Mouse (Mus musculus) adrenal gland, adult 2 months (tissue): Measurements from ENCODE around the gene Ccl17. TPM values are rescaled to one million over a fixed set of nuclear protein-coding genes. Genes with fewer than 3 reads are reported as not detected.
"Not testable (repeated sequence)": the region's sequence is repeated elsewhere in the genome, so short reads cannot be mapped to it uniquely, and the experiment has no call there.

ENCODE experiments used
- DNase-seq: peaks from one replicate; pipeline ENCODE4 v3.0.0; 2021
- polyA plus RNA-seq: library from polyadenylated mRNA; depleted of rRNA; stranded (reverse); fragments of >200 nt; gene quantifications from 2 replicates; pipeline ENCODE4 v1.2.3, GENCODE M21; 2012; rRNA removed
- total RNA-seq, 2 experiments: library from RNA; stranded (reverse); gene quantifications; 2 replicates each; pipeline ENCODE4 v1.2.3; 2021

Gene Ccl17
- total and polyA plus RNA-seq, 3 experiments = 1.7 TPM; not detected in 2

- no peak for DNase-seq
Observed at GRCm38 (mm10) chr8:94825170-94825569, 14.9 kb downstream of the Ccl17 start.

GRCm38 (mm10) chr8:94826210-94826609 lies 16.0 kb downstream of the Ccl17 start:
- no peak for DNase-seq

GRCm38 (mm10) chr8:94828284-94828683 lies 18.0 kb downstream of the Ccl17 start:
- no peak for DNase-seq

- not testable (repeated sequence) for DNase-seq
Observed at GRCm38 (mm10) chr8:94833901-94834405, 23.7 kb downstream of the Ccl17 start.

GRCm38 (mm10) chr8:94835751-94836150 lies 25.5 kb downstream of the Ccl17 start:
- not testable (repeated sequence) for DNase-seq

GRCm38 (mm10) chr8:94836456-94837240 lies 26.4 kb downstream of the Ccl17 start:
- DNase-seq = peak; percentile 55

GRCm38 (mm10) chr8:94837662-94838574 lies 27.7 kb downstream of the Ccl17 start, which contains the start of the genes Coq9 and Ciapin1:
Gene Coq9 (plus strand): TSS chr8:94838321.
Gene Ciapin1 (minus strand): TSS chr8:94838358.
- peak; percentile 96 for DNase-seq

- DNase-seq = peak; percentile 90
Observed at GRCm38 (mm10) chr8:94838600-94838999, 28.3 kb downstream of the Ccl17 start.

GRCm38 (mm10) chr8:94841183-94841582 lies 30.9 kb downstream of the Ccl17 start:
- no peak for DNase-seq

- no peak for DNase-seq
Observed at GRCm38 (mm10) chr8:94850049-94850448, 39.8 kb downstream of the Ccl17 start.

GRCm38 (mm10) chr8:94854761-94855160 lies 44.5 kb downstream of the Ccl17 start:
- not testable (repeated sequence) for DNase-seq

- DNase-seq = no peak
Observed at GRCm38 (mm10) chr8:94857011-94857345, 46.7 kb downstream of the Ccl17 start.

GRCm38 (mm10) chr8:94857346-94858173 lies 47.3 kb downstream of the Ccl17 start, which contains the start of gene Polr2c:
Gene Polr2c (plus strand): TSS chr8:94857450.
- DNase-seq = peak; percentile 92

GRCm38 (mm10) chr8:94861352-94861910 lies 51.2 kb downstream of the Ccl17 start:
- DNase-seq = peak; percentile 62

Other genes with a start within 250 kb of the Ccl17 start
- gene Rspry1, start 208.5 kb upstream of the Ccl17 start, total RNA-seq = 10 to 100 TPM; 18.6 to 25.3 TPM
- gene Rspry1, start 208.5 kb upstream of the Ccl17 start, polyA plus RNA-seq = 3.7 and 4.0 TPM in 2 replicates
- 10 to 100 TPM; 37.2 to 48.4 TPM for gene Fam192a, start 208.5 kb upstream of the Ccl17 start, total RNA-seq
- 20.5 and 31.9 TPM in 2 replicates for gene Fam192a, start 208.5 kb upstream of the Ccl17 start, polyA plus RNA-seq
- gene Arl2bp, start 143.9 kb upstream of the Ccl17 start, total RNA-seq = 10 to 100 TPM; 86.3 to 88.6 TPM
- 91.9 and 92.2 TPM in 2 replicates for gene Arl2bp, start 143.9 kb upstream of the Ccl17 start, polyA plus RNA-seq
- 1 to 10 TPM in 1 of 2 experiments, under 1 TPM in 1; 0.49 to 1.1 TPM for gene Pllp, start 114.2 kb upstream of the Ccl17 start, total RNA-seq
- 1.5 and 2.6 TPM in 2 replicates for gene Pllp, start 114.2 kb upstream of the Ccl17 start, polyA plus RNA-seq
- not detected for gene Ccl22, start 64.9 kb upstream of the Ccl17 start, total RNA-seq
- gene Ccl22, start 64.9 kb upstream of the Ccl17 start, polyA plus RNA-seq = 0.44 and 0.55 TPM in 2 replicates
- gene Cx3cl1, start 38.4 kb upstream of the Ccl17 start, total RNA-seq = 10 to 100 TPM; 29.3 to 48.2 TPM
- gene Cx3cl1, start 38.4 kb upstream of the Ccl17 start, polyA plus RNA-seq = 116 and 153 TPM in 2 replicates
- 100 to 1,000 TPM; 186 to 208 TPM for gene Coq9, start 27.9 kb downstream of the Ccl17 start, total RNA-seq
- gene Coq9, start 27.9 kb downstream of the Ccl17 start, polyA plus RNA-seq = 538 and 543 TPM in 2 replicates
- 100 to 1,000 TPM in 1 of 2 experiments, 10 to 100 TPM in 1; 81.5 to 123 TPM for gene Ciapin1, start 27.9 kb downstream of the Ccl17 start, total RNA-seq
- 118 and 146 TPM in 2 replicates for gene Ciapin1, start 27.9 kb downstream of the Ccl17 start, polyA plus RNA-seq
- 10 to 100 TPM; 54.5 to 68.0 TPM for gene Polr2c, start 47.0 kb downstream of the Ccl17 start, total RNA-seq
- 52.0 and 66.6 TPM in 2 replicates for gene Polr2c, start 47.0 kb downstream of the Ccl17 start, polyA plus RNA-seq
- 10 to 100 TPM in 1 of 2 experiments, 1 to 10 TPM in 1; 5.8 to 12.4 TPM for gene Dok4, start 65.9 kb downstream of the Ccl17 start, total RNA-seq
- gene Dok4, start 65.9 kb downstream of the Ccl17 start, polyA plus RNA-seq = 13.0 and 18.2 TPM in 2 replicates
- 10 to 100 TPM in 1 of 2 experiments, 1 to 10 TPM in 1; 7.3 to 12.5 TPM for gene Ccdc102a, start 107.6 kb downstream of the Ccl17 start, total RNA-seq
- gene Ccdc102a, start 107.6 kb downstream of the Ccl17 start, polyA plus RNA-seq = 16.5 and 20.4 TPM in 2 replicates
- gene Adgrg5, start 113.2 kb downstream of the Ccl17 start, total RNA-seq = 1 to 10 TPM; 1.1 to 1.3 TPM
- gene Adgrg5, start 113.2 kb downstream of the Ccl17 start, polyA plus RNA-seq = 1.8 and 2.0 TPM in 2 replicates
- gene Adgrg1, start 164.3 kb downstream of the Ccl17 start, total RNA-seq = 10 to 100 TPM; 17.3 to 24.3 TPM
- gene Adgrg1, start 164.3 kb downstream of the Ccl17 start, polyA plus RNA-seq = 40.2 and 56.5 TPM in 2 replicates
- gene Adgrg3, start 207.2 kb downstream of the Ccl17 start, total RNA-seq = 1 to 10 TPM; 2.0 to 2.8 TPM
- gene Adgrg3, start 207.2 kb downstream of the Ccl17 start, polyA plus RNA-seq = 9.1 and 11.2 TPM in 2 replicates
- gene Drc7, start 244.7 kb downstream of the Ccl17 start, total RNA-seq = not detected
- gene Drc7, start 244.7 kb downstream of the Ccl17 start, polyA plus RNA-seq = not detected in 2 replicates